Mouse (Mus musculus) CH12.LX (cell line): ENCODE results near the gene Nek11. TPM values are rescaled to one million over a fixed set of nuclear protein-coding genes. Genes with fewer than 3 reads are reported as not detected.

ENCODE experiments used
- DNase-seq: peaks from one replicate; pipeline ENCODE4 v3.0.0-alpha.2; 2013; ENCODE audit errors: extremely low read depth
- H3K27ac ChIP-seq: 2 replicates; pipeline ENCODE4 v1.5.1; 2012; ENCODE audit warnings: low read depth, mild to moderate bottlenecking, control low read depth, moderate library complexity; ENCODE audit not compliant: insufficient read depth
- H3K27me3 ChIP-seq: replicated peaks from 2 replicates; pipeline ENCODE3; 2012; ENCODE audit warnings: inconsistent platforms
- H3K36me3 ChIP-seq, 2 experiments: replicated peaks in 1 of 2; 2 replicates each; pipeline versions ENCODE3 to v1.6.1; 2012; ENCODE audit warnings: inconsistent platforms in 1 of 2, low read length in 1 of 2, mild to moderate bottlenecking in 1 of 2, mixed read lengths in 1 of 2, moderate library complexity in 1 of 2; ENCODE audit not compliant: control insufficient read depth in 1 of 2, insufficient read depth in 1 of 2
- H3K4me1 ChIP-seq, 2 experiments: 2 replicates each; pipeline ENCODE4 v1.6.1; 2012; ENCODE audit warnings: inconsistent platforms in 1 of 2, moderate library complexity in 1 of 2; ENCODE audit not compliant: insufficient read depth in 2 of 2, control insufficient read depth in 1 of 2
- H3K4me2 ChIP-seq: 2 replicates; pipeline ENCODE4 v1.6.1; 2012; ENCODE audit warnings: low read depth, mild to moderate bottlenecking, control low read depth; ENCODE audit not compliant: poor library complexity, insufficient read depth, severe bottlenecking
- H3K4me3 ChIP-seq, 3 experiments: fragments of 150-350 bp in 1 of 3; sonication (generic) in 1 of 3; replicated peaks in 1 of 3; 2 replicates each; pipeline versions ENCODE3 to v1.5.1; 2011 to 2012; ENCODE audit warnings: low read depth in 2 of 3, low read length in 2 of 3, mild to moderate bottlenecking in 2 of 3, moderate library complexity in 2 of 3, control low read depth in 1 of 3, improper control_type of control experiment in 1 of 3, inconsistent platforms in 1 of 3, mixed read lengths in 1 of 3; ENCODE audit not compliant: poor library complexity in 1 of 3
- H3K79me2 ChIP-seq: replicated peaks from 2 replicates; pipeline ENCODE4 v1.6.1; 2012; ENCODE audit warnings: mild to moderate bottlenecking, moderate library complexity; ENCODE audit not compliant: control insufficient read depth, poor library complexity, insufficient read depth, severe bottlenecking; ENCODE audit errors: extremely low read depth
- H3K9ac ChIP-seq: 2 replicates; pipeline ENCODE4 v1.6.1; 2012; ENCODE audit warnings: low read depth, mild to moderate bottlenecking, control low read depth, moderate library complexity; ENCODE audit not compliant: insufficient read depth
- H3K9me3 ChIP-seq: replicated peaks from 2 replicates; pipeline ENCODE3; 2012; ENCODE audit warnings: low read length, inconsistent platforms, mixed read lengths
- BHLHE40 ChIP-seq: IDR thresholded peaks from 2 replicates; pipeline ENCODE4 v1.6.1; 2011; ENCODE audit warnings: mild to moderate bottlenecking, low read depth, low read length, improper control_type of control experiment
- CHD1 ChIP-seq: IDR thresholded peaks from 2 replicates; pipeline ENCODE4 v1.6.1; 2012; ENCODE audit warnings: low read depth, low read length, improper control_type of control experiment, inconsistent platforms
- CHD2 ChIP-seq: IDR thresholded peaks from 2 replicates; pipeline ENCODE4 v1.6.1; 2011; ENCODE audit warnings: low read length, improper control_type of control experiment
- E2F4 ChIP-seq: IDR thresholded peaks from 2 replicates; pipeline ENCODE4 v1.6.1; 2011; ENCODE audit warnings: low read depth, low read length, improper control_type of control experiment; ENCODE audit not compliant: insufficient replicate concordance
- ELF1 ChIP-seq: IDR thresholded peaks from 2 replicates; pipeline ENCODE4 v1.6.1; 2014; ENCODE audit warnings: low read depth, mild to moderate bottlenecking, inconsistent platforms, low read length, improper control_type of control experiment
- EP300 ChIP-seq: IDR thresholded peaks from 2 replicates; pipeline ENCODE4 v1.6.1; 2011; ENCODE audit warnings: low read length, improper control_type of control experiment
- ETS1 ChIP-seq: conservative IDR thresholded peaks from 2 replicates; pipeline ENCODE4 v1.6.1; 2012; ENCODE audit warnings: low read depth, mild to moderate bottlenecking, inconsistent platforms, low read length, improper control_type of control experiment, moderate library complexity
- GABPA ChIP-seq: IDR thresholded peaks from 2 replicates; pipeline ENCODE4 v1.6.1; 2012; ENCODE audit warnings: low read depth, low read length, improper control_type of control experiment, inconsistent platforms; ENCODE audit not compliant: insufficient replicate concordance
- HCFC1 ChIP-seq: IDR thresholded peaks from 2 replicates; pipeline ENCODE4 v1.6.1; 2012; ENCODE audit warnings: low read depth, mild to moderate bottlenecking, inconsistent platforms, low read length, improper control_type of control experiment
- IRF4 ChIP-seq: IDR thresholded peaks from 2 replicates; pipeline ENCODE4 v1.6.1; 2014; ENCODE audit warnings: low read depth, mild to moderate bottlenecking, inconsistent platforms, low read length, improper control_type of control experiment
- JUN ChIP-seq: IDR thresholded peaks from 2 replicates; pipeline ENCODE4 v1.6.1; 2011; ENCODE audit warnings: low read depth, mild to moderate bottlenecking, low read length, improper control_type of control experiment, moderate library complexity; ENCODE audit not compliant: insufficient read depth
- JUND ChIP-seq: conservative IDR thresholded peaks from 2 replicates; pipeline ENCODE4 v1.6.1; 2011; ENCODE audit warnings: low read depth, low read length, improper control_type of control experiment
- KAT2A ChIP-seq: IDR thresholded peaks from 2 replicates; pipeline ENCODE4 v1.6.1; 2012; ENCODE audit warnings: low read length, improper control_type of control experiment, inconsistent platforms; ENCODE audit not compliant: insufficient replicate concordance
- MAZ ChIP-seq: IDR thresholded peaks from 2 replicates; pipeline ENCODE4 v1.6.1; 2012; ENCODE audit warnings: low read depth, mild to moderate bottlenecking, inconsistent platforms, low read length, improper control_type of control experiment, moderate library complexity
- MEF2A ChIP-seq: IDR thresholded peaks from 2 replicates; pipeline ENCODE4 v1.6.1; 2014; ENCODE audit warnings: low read depth, mild to moderate bottlenecking, inconsistent platforms, low read length, improper control_type of control experiment, borderline replicate concordance
- NELFE ChIP-seq: IDR thresholded peaks from 2 replicates; pipeline ENCODE4 v1.6.1; 2011; ENCODE audit warnings: low read depth, low read length, improper control_type of control experiment
- NRF1 ChIP-seq: IDR thresholded peaks from 2 replicates; pipeline ENCODE4 v1.6.1; 2014; ENCODE audit warnings: low read depth, mild to moderate bottlenecking, inconsistent platforms, low read length, improper control_type of control experiment, moderate library complexity
- POLR2AphosphoS2 ChIP-seq: IDR thresholded peaks from 2 replicates; pipeline ENCODE4 v1.6.1; 2011; ENCODE audit warnings: low read depth, low read length, improper control_type of control experiment
- RAD21 ChIP-seq: IDR thresholded peaks from 2 replicates; pipeline ENCODE4 v1.6.1; 2011; ENCODE audit warnings: low read depth, mild to moderate bottlenecking, low read length, improper control_type of control experiment, moderate library complexity
- RCOR1 ChIP-seq: conservative IDR thresholded peaks from 2 replicates; pipeline ENCODE4 v1.6.1; 2012; ENCODE audit warnings: low read depth, mild to moderate bottlenecking, inconsistent platforms, low read length, improper control_type of control experiment
- SIN3A ChIP-seq: IDR thresholded peaks from 2 replicates; pipeline ENCODE4 v1.6.1; 2012; ENCODE audit warnings: low read length, improper control_type of control experiment, inconsistent platforms
- SMC3 ChIP-seq: IDR thresholded peaks from 2 replicates; pipeline ENCODE4 v1.6.1; 2011; ENCODE audit warnings: low read depth, low read length, improper control_type of control experiment
- TBP ChIP-seq: conservative IDR thresholded peaks from 2 replicates; pipeline ENCODE4 v1.6.1; 2011; ENCODE audit warnings: low read depth, low read length, improper control_type of control experiment
- TCF12 ChIP-seq: IDR thresholded peaks from 2 replicates; pipeline ENCODE4 v1.6.1; 2014; ENCODE audit warnings: low read depth, mild to moderate bottlenecking, inconsistent platforms, low read length, improper control_type of control experiment
- UBTF ChIP-seq: IDR thresholded peaks from 2 replicates; pipeline ENCODE4 v1.6.1; 2012; ENCODE audit warnings: low read depth, mild to moderate bottlenecking, inconsistent platforms, low read length, improper control_type of control experiment, moderate library complexity
- USF1 ChIP-seq: IDR thresholded peaks from 2 replicates; pipeline ENCODE4 v1.6.1; 2014; ENCODE audit warnings: low read depth, mild to moderate bottlenecking, inconsistent platforms, low read length, improper control_type of control experiment
- USF2 ChIP-seq: conservative IDR thresholded peaks from 2 replicates; pipeline ENCODE4 v1.6.1; 2011; ENCODE audit warnings: low read depth, low read length, improper control_type of control experiment
- ZC3H11A ChIP-seq: IDR thresholded peaks from 2 replicates; pipeline ENCODE4 v1.6.1; 2012; ENCODE audit warnings: low read depth, mild to moderate bottlenecking, inconsistent platforms, low read length, improper control_type of control experiment
- ZKSCAN1 ChIP-seq: IDR thresholded peaks from 2 replicates; pipeline ENCODE4 v1.6.1; 2012; ENCODE audit warnings: low read depth, inconsistent platforms, low read length, improper control_type of control experiment, borderline replicate concordance
- ZMIZ1 ChIP-seq: IDR thresholded peaks from 2 replicates; pipeline ENCODE4 v1.6.1; 2012; ENCODE audit warnings: low read depth, mild to moderate bottlenecking, inconsistent platforms, low read length, improper control_type of control experiment
- ZNF384 ChIP-seq: IDR thresholded peaks from 2 replicates; pipeline ENCODE4 v1.6.1; 2012; ENCODE audit warnings: low read depth, low read length, improper control_type of control experiment, inconsistent platforms
- dilution Hi-C: fragments of 300-500 bp; cut with MboI; formaldehyde crosslinking; loops from 2 replicates; pipeline ENCODE4 v1.14.3; 2020; ENCODE audit warnings: low sequenced_read_pairs; ENCODE audit not compliant: extremely low pct_unique_long_range_greater_than_20kb, extremely low pct_ligation_motif_present
- in situ Hi-C: fragments of 300-500 bp; cut with MboI; formaldehyde crosslinking; loops from 3 replicates; pipeline ENCODE4 v1.14.3; 2019; ENCODE audit warnings: low sequenced_read_pairs, low pct_ligation_motif_present, low pct_unique_long_range_greater_than_20kb, mixed read lengths
- polyA plus RNA-seq: library from polyadenylated mRNA; unstranded; fragments of >175 nt; gene quantifications from 2 replicates; pipeline ENCODE4 v1.2.1, GENCODE M21; 2012; ENCODE audit warnings: low read depth; ENCODE audit not compliant: insufficient read length
- total RNA-seq, 2 experiments: library from RNA; depleted of rRNA; stranded (reverse); fragments of 300-350 nt in 1 of 2; fragments of >200 nt in 1 of 2; gene quantifications; 2 replicates each; pipeline ENCODE4 v1.2.3; 2012 to 2014

The Nek11 gene
- total and polyA plus RNA-seq, 3 experiments, result 0.17 to 0.32 TPM; not detected in 1

- Histone ChIP-seq H3K4me1 (peaks cover 6 to 23% of the 10 kb centered on the region in 2 experiments), H3K36me3 (no peaks in the 10 kb centered on the region), H3K4me3 (no peak overlapping the region), H3K4me2 (no peak overlapping the region), H3K27ac (no peak overlapping the region), H3K9me3 (no peaks in the 10 kb centered on the region), H3K9ac (no peak overlapping the region), H3K79me2 (no peaks in the 10 kb centered on the region), H3K27me3 (no peaks in the 10 kb centered on the region)
- dilution Hi-C loops (no loop called here), in situ Hi-C loops (loop anchor here (10.0 kb wide), 1 partner anchor 59 kb away; no protein-coding TSS in a partner anchor)
- DNase-seq, result no peak
- TF ChIP-seq BHLHE40 (no peak), E2F4 (no peak), POLR2AphosphoS2 (no peak), GABPA (no peak), ETS1 (no peak), KAT2A (no peak), UBTF (no peak), MEF2A (no peak), NELFE (no peak), JUND (no peak), TCF12 (no peak), USF1 (no peak), MAZ (no peak), SMC3 (no peak), ZC3H11A (no peak), RCOR1 (no peak)
These were observed 89.3 kb downstream of the Nek11 start for GRCm38 (mm10) chr9:105306042-105306441.

- DNase-seq, result peak; percentile 73
- Histone ChIP-seq H3K4me2 (no peak overlapping the region), H3K27me3 (no peaks in the 10 kb centered on the region), H3K36me3 (no peaks in the 10 kb centered on the region), H3K27ac (no peak overlapping the region), H3K4me3 (no peak overlapping the region), H3K4me1 (peaks cover 6 to 21% of the 10 kb centered on the region in 2 experiments), H3K79me2 (no peaks in the 10 kb centered on the region), H3K9me3 (no peaks in the 10 kb centered on the region), H3K9ac (no peak overlapping the region)
- in situ Hi-C loops (loop anchor here (10.0 kb wide), 1 partner anchor 63 kb away; no protein-coding TSS in a partner anchor), dilution Hi-C loops (no loop called here)
- TF ChIP-seq ZNF384 (no peak), ELF1 (no peak), IRF4 (no peak), CHD1 (no peak), NRF1 (peak; percentile 62), GABPA (no peak), RAD21 (no peak), ETS1 (no peak), HCFC1 (no peak), MAZ (no peak), POLR2AphosphoS2 (no peak), JUND (no peak), CHD2 (peak; percentile 93), TCF12 (no peak), EP300 (no peak), ZMIZ1 (no peak), UBTF (no peak), ZKSCAN1 (no peak), MEF2A (no peak), USF1 (no peak), NELFE (no peak), E2F4 (no peak), JUN (no peak), USF2 (no peak), SIN3A (no peak), TBP (peak; percentile 78)
These were observed 93.1 kb downstream of the Nek11 start for GRCm38 (mm10) chr9:105302230-105302629.
